Mouse (Mus musculus) bone marrow macrophage, adult 2 months (primary cell): ENCODE results near the gene Glipr2.

Experiments
- CTCF ChIP-seq: IDR thresholded peaks from 2 replicates; pipeline ENCODE4 v1.5.1; 2012; ENCODE audit warnings: low read depth, mild to moderate bottlenecking, low read length, moderate library complexity
- POLR2A ChIP-seq: IDR thresholded peaks from 2 replicates; pipeline ENCODE4 v1.6.1; 2012; ENCODE audit warnings: mild to moderate bottlenecking, low read depth, low read length, borderline replicate concordance

DNA sequence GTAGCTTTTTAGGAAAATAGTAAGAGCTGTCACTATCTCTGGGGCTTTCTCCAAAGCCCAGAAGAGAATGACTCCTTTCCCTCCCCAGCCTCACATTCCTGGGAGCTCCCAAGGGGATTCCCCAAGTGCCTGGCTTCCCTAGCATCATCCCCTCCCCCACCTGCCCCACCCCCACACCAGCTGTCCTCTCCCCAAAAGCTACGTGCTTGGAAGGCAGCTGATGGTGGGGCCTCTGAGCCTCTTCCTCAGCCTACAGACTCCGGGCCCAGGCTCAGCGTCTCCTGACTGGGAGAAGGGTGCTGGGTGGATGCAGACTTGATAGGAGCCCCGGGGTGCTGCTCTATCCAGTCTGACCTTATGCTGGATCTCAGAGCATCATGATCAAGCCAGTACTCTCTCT is 12.2 kb downstream of the Glipr2 start:
- TF ChIP-seq POLR2A = no peak
- no peak for TF ChIP-seq CTCF
